ENCODE assay signal across 26 mouse cellular contexts in the genomic region with DNA sequence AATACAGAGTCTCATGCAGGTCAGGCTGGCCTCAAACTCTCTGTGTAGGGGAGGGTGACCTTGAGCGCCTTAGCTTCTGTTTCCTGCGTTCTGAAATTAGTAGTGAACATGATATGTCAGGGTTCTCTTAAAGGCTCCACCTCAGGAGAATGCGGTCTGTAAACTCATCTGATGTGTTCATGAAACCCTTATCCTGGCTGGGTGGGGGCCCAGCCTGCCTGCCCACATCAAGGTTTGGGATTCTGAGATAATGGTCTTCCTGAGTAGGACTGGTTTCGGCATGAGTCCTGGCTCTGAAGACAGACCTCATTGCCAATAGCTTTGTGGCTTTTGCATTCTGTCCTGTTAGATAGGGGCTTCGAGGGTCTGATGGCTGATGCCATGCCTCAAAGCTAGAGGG. TPM values are rescaled to one million over a fixed set of nuclear protein-coding genes. Genes with fewer than 3 reads are reported as not detected.
DNase-seq lines count a peak whose midpoint lies in the region; ATAC-seq and TF ChIP-seq lines count a peak whose summit lies in the region.
"Had no signal": no experiment of that assay in that cellular context is flagged by ENCODE, and none has a peak within 500 bp of the region (broad histone marks: within the 10 kb centered on the region; RNA-seq: fewer than 3 reads in every experiment).

No protein-coding gene starts in this region.

- WGBS in embryonic facial prominence, embryonic 12.5 days = 86% methylated on average over 5 of the region's 5 CpGs
- 89% methylated on average over 5 of the region's 5 CpGs for WGBS in embryonic facial prominence, embryonic 10.5 days
- WGBS in liver, postnatal 0 days (ENCODE audit: insufficient replicate concordance) = 68% methylated on average over 5 of the region's 5 CpGs
- WGBS in forebrain, embryonic 15.5 days = 89% methylated on average over 5 of the region's 5 CpGs

- peaks cover 80% of the 10 kb centered on the region for H3K36me3 ChIP-seq in embryonic facial prominence, embryonic 12.5 days
- peaks cover 90% of the 10 kb centered on the region for H3K36me3 ChIP-seq in embryonic facial prominence, embryonic 10.5 days (replicated peaks)
- H3K36me3 ChIP-seq in liver, postnatal 0 days (replicated peaks; ENCODE audit: insufficient read depth, low read length) = peaks cover 82% of the 10 kb centered on the region
- peaks cover 64% of the 10 kb centered on the region for H3K36me3 ChIP-seq in forebrain, embryonic 15.5 days

- no peaks in the 10 kb centered on the region for H3K9me3 ChIP-seq in embryonic facial prominence, embryonic 12.5 days
- no peaks in the 10 kb centered on the region for H3K9me3 ChIP-seq in embryonic facial prominence, embryonic 10.5 days
- no peaks in the 10 kb centered on the region for H3K9me3 ChIP-seq in liver, postnatal 0 days (ENCODE audit: low read length)
- no peaks in the 10 kb centered on the region for H3K9me3 ChIP-seq in forebrain, embryonic 15.5 days
- H3K9me3 ChIP-seq: embryonic facial prominence, embryonic 13.5 days; heart, embryonic 10.5 days; kidney, embryonic 15.5 days; limb, embryonic 12.5 days; lung, embryonic 15.5 days had no signal

- TF ChIP-seq EP300 in liver, postnatal 0 days (IDR thresholded peaks at IDR 0.05; ENCODE audit: low read depth) = peak; percentile 21; the same call in 1 of the 2 replicates

- DNase-seq in embryonic facial prominence, embryonic 10.5 days (ENCODE audit: low spot score) = no peak
- DNase-seq in 416B (ENCODE audit: low read depth) = peak; percentile 85
- peak; percentile 74 for DNase-seq in liver
- no peak for DNase-seq in liver, postnatal 0 days
- DNase-seq in lung, adult 18-20 months = no peak
- no peak for DNase-seq in layer of hippocampus, adult 11-12 months (ENCODE audit: low spot score)
- DNase-seq: adrenal gland, postnatal 36 days; heart, postnatal 36 days; lung, postnatal 4 days; midbrain, embryonic 14.5 days; right cerebral cortex, postnatal 25 days had no signal

- no peak overlapping the region for H3K4me3 ChIP-seq in embryonic facial prominence, embryonic 12.5 days
- no peak overlapping the region for H3K4me3 ChIP-seq in embryonic facial prominence, embryonic 10.5 days
- H3K4me3 ChIP-seq in liver, postnatal 0 days (ENCODE audit: low read depth, low read length) = no peak overlapping the region
- H3K4me3 ChIP-seq in forebrain, embryonic 15.5 days = no peak overlapping the region
- H3K4me3 ChIP-seq: embryonic facial prominence, embryonic 13.5 days; heart, embryonic 10.5 days; kidney, embryonic 15.5 days; limb, embryonic 12.5 days; lung, embryonic 15.5 days had no signal

- no peak for TF ChIP-seq CTCF in liver, postnatal 0 days (IDR thresholded peaks at IDR 0.05; ENCODE audit: low read depth)

- no peaks in the 10 kb centered on the region for H3K27me3 ChIP-seq in embryonic facial prominence, embryonic 12.5 days
- no peaks in the 10 kb centered on the region for H3K27me3 ChIP-seq in embryonic facial prominence, embryonic 10.5 days (replicated peaks; ENCODE audit: low read depth, poor library complexity, severe bottlenecking)
- no peaks in the 10 kb centered on the region for H3K27me3 ChIP-seq in liver, postnatal 0 days (ENCODE audit: insufficient read depth, low read length)
- no peaks in the 10 kb centered on the region for H3K27me3 ChIP-seq in forebrain, embryonic 15.5 days
- H3K27me3 ChIP-seq: embryonic facial prominence, embryonic 13.5 days; kidney, embryonic 15.5 days; limb, embryonic 12.5 days; lung, embryonic 15.5 days had no signal

- H3K9ac ChIP-seq in embryonic facial prominence, embryonic 12.5 days = no peak overlapping the region
- no peak overlapping the region for H3K9ac ChIP-seq in liver, postnatal 0 days (replicated peaks)
- H3K9ac ChIP-seq in forebrain, embryonic 15.5 days (replicated peaks) = no peak overlapping the region
- H3K9ac ChIP-seq: embryonic facial prominence, embryonic 13.5 days; kidney, embryonic 15.5 days; limb, embryonic 12.5 days; lung, embryonic 15.5 days had no signal

- H3K4me1 ChIP-seq in embryonic facial prominence, embryonic 12.5 days = peaks cover 14% of the 10 kb centered on the region
- H3K4me1 ChIP-seq in embryonic facial prominence, embryonic 10.5 days = peaks cover 36% of the 10 kb centered on the region
- peaks cover 12% of the 10 kb centered on the region for H3K4me1 ChIP-seq in liver, postnatal 0 days (ENCODE audit: insufficient read depth)
- H3K4me1 ChIP-seq in forebrain, embryonic 15.5 days = peaks cover 24% of the 10 kb centered on the region

- H3K4me2 ChIP-seq in embryonic facial prominence, embryonic 12.5 days (replicated peaks) = no peak overlapping the region
- 0 out of 2 replicates have a peak overlapping the region, but pooled peaks have one; percentile 4 for H3K4me2 ChIP-seq in liver, postnatal 0 days (ENCODE audit: low read depth, low read length)
- no peak overlapping the region for H3K4me2 ChIP-seq in forebrain, embryonic 15.5 days (replicated peaks)
- H3K4me2 ChIP-seq: embryonic facial prominence, embryonic 13.5 days; kidney, embryonic 15.5 days; limb, embryonic 12.5 days; lung, embryonic 15.5 days had no signal

- H3K27ac ChIP-seq in embryonic facial prominence, embryonic 12.5 days = 0 out of 2 replicates have a peak overlapping the region, but pooled peaks have one; percentile 3
- H3K27ac ChIP-seq in embryonic facial prominence, embryonic 10.5 days (replicated peaks) = no peak overlapping the region
- H3K27ac ChIP-seq in liver, postnatal 0 days (ENCODE audit: low read depth) = 0 out of 2 replicates have a peak overlapping the region, but pooled peaks have one; percentile 7
- H3K27ac ChIP-seq in forebrain, embryonic 15.5 days (replicated peaks) = no peak overlapping the region
- H3K27ac ChIP-seq: heart, embryonic 10.5 days; kidney, embryonic 15.5 days; limb, embryonic 12.5 days; lung, embryonic 15.5 days had no signal

- no peak for ATAC-seq in embryonic facial prominence, embryonic 12.5 days (ENCODE audit: insufficient number of reproducible peaks, insufficient read depth, low FRiP score, low TSS enrichment)
- ATAC-seq in liver, postnatal 0 days = peak; percentile 26
- no peak for ATAC-seq in forebrain, embryonic 15.5 days (replicated peaks)
- ATAC-seq: CD4-positive, CD25-positive, alpha-beta regulatory T cell, adult 4 months; forebrain, embryonic 16.5 days; hindbrain, embryonic 16.5 days; intestine, postnatal 0 days had no signal

RNA-seq across cellular contexts. Expression of gene Nacad, which starts 10.5 kb away (rescaled TPM):
- 10.0 and 16.6 TPM in 2 replicates for polyA plus RNA-seq in embryonic facial prominence, embryonic 12.5 days (2016; fragmentation: Nextera tagmentation; extraction: Ambion mirVana)
- polyA plus RNA-seq in embryonic facial prominence, embryonic 10.5 days (2016; fragmentation: Nextera tagmentation; extraction: Ambion mirVana) = 9.8 and 10.5 TPM in 2 replicates
- 1.5 and 1.6 TPM in 2 replicates for polyA plus RNA-seq in liver, postnatal 0 days (2015; fragmentation: Nextera tagmentation; extraction: Ambion mirVana)
- 66.9 and 67.4 TPM in 2 replicates for polyA plus RNA-seq in forebrain, embryonic 15.5 days (2015; fragmentation: Nextera tagmentation; extraction: Ambion mirVana)

RNA-seq across cellular contexts. Expression of gene Tbrg4, which starts 30.5 kb away (rescaled TPM):
- polyA plus RNA-seq in embryonic facial prominence, embryonic 12.5 days (2016; fragmentation: Nextera tagmentation; extraction: Ambion mirVana) = 43.0 and 43.8 TPM in 2 replicates
- 66.9 and 74.2 TPM in 2 replicates for polyA plus RNA-seq in embryonic facial prominence, embryonic 10.5 days (2016; fragmentation: Nextera tagmentation; extraction: Ambion mirVana)
- 19.6 and 23.5 TPM in 2 replicates for polyA plus RNA-seq in liver, postnatal 0 days (2015; fragmentation: Nextera tagmentation; extraction: Ambion mirVana)
- 27.5 and 31.5 TPM in 2 replicates for polyA plus RNA-seq in forebrain, embryonic 15.5 days (2015; fragmentation: Nextera tagmentation; extraction: Ambion mirVana)

RNA-seq across cellular contexts. Expression of gene Wap, which starts 43.1 kb away (rescaled TPM):
- polyA plus RNA-seq in embryonic facial prominence, embryonic 12.5 days (2016; fragmentation: Nextera tagmentation; extraction: Ambion mirVana) = not detected in 2 replicates
- not detected in 2 replicates for polyA plus RNA-seq in embryonic facial prominence, embryonic 10.5 days (2016; fragmentation: Nextera tagmentation; extraction: Ambion mirVana)
- not detected in 2 replicates for polyA plus RNA-seq in liver, postnatal 0 days (2015; fragmentation: Nextera tagmentation; extraction: Ambion mirVana)
- not detected in 2 replicates for polyA plus RNA-seq in forebrain, embryonic 15.5 days (2015; fragmentation: Nextera tagmentation; extraction: Ambion mirVana)
- polyA plus RNA-seq: CD4-positive, CD25-positive, alpha-beta regulatory T cell, adult 4 months; cerebellum, adult 2 months; embryonic facial prominence, embryonic 13.5 days; forebrain, embryonic 16.5 days; heart, embryonic 10.5 days; hindbrain, embryonic 16.5 days; kidney, embryonic 15.5 days; large intestine, adult 2 months; limb, embryonic 12.5 days; lung, embryonic 15.5 days; midbrain, embryonic 14.5 days; spleen, adult 2 months; stomach, embryonic 16.5 days had no signal

RNA-seq across cellular contexts. Expression of gene Ccm2, which starts 48.7 kb away (rescaled TPM):
- polyA plus RNA-seq in embryonic facial prominence, embryonic 12.5 days (2016; fragmentation: Nextera tagmentation; extraction: Ambion mirVana) = 90.6 and 96.0 TPM in 2 replicates
- polyA plus RNA-seq in embryonic facial prominence, embryonic 10.5 days (2016; fragmentation: Nextera tagmentation; extraction: Ambion mirVana) = 109 and 114 TPM in 2 replicates
- polyA plus RNA-seq in liver, postnatal 0 days (2015; fragmentation: Nextera tagmentation; extraction: Ambion mirVana) = 33.9 and 34.9 TPM in 2 replicates
- polyA plus RNA-seq in forebrain, embryonic 15.5 days (2015; fragmentation: Nextera tagmentation; extraction: Ambion mirVana) = 104 and 107 TPM in 2 replicates

Comparison
In these comparisons a context has a peak if more than half of its experiments do, and no peak if none do; other contexts are left out.
1. H3K27ac ChIP-seq: peak in embryonic facial prominence, embryonic 12.5 days (single experiment) and liver, postnatal 0 days (single experiment); none in embryonic facial prominence, embryonic 10.5 days (single experiment) and forebrain, embryonic 15.5 days (single experiment).
2. DNase-seq: peak in 416B (single experiment) and liver (single experiment); none in embryonic facial prominence, embryonic 10.5 days (single experiment), liver, postnatal 0 days (single experiment), lung, adult 18-20 months (0 of 2) and layer of hippocampus, adult 11-12 months (single experiment).